Mouse (Mus musculus): ENCODE results near the gene Mical1.

DNA sequence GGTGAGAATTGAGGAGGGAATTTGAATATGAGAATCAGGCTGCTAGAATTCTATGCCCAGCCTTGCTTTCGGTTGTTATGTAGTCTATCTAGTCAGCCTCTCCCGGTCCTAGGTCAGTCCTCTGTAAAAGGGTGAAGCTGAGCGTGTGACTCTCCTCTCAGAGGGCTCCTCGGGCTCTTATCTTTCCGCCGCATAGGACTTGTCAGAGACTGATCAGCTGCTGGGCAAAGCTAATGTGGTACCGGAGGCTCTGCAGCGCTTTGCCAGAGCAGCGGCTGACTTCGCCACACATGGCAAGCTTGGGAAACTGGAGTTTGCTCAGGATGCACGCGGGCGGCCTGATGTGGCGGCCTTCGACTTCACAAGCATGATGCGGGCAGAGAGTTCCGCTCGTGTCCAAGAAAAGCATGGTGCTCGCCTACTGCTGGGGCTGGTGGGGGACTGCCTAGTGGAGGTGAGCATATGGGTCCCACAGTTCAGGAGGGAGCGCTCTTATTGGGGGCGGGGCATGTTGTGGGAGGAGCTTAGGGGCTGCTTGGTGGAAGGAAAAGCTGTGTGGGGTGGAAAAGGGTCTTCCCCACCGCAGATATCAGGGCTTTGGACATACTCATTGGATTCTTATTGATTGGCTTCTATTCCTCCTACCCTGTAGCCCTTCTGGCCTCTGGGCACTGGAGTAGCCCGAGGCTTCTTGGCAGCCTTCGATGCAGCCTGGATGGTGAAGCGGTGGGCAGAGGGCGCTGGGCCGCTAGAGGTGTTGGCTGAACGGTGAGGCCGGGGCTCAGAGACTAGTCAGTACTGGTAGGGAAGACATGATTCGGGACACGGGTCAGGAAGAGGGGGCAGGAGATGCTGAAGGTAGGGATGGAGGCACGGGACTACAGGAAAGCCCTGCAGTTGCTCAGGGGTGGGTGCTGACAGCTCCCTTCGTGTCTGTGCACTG, 5.1 kb downstream of the Mical1 start:
- TF ChIP-seq CTCF (IDR thresholded peaks at IDR 0.05; ENCODE audit: control insufficient read depth, insufficient read depth, insufficient replicate concordance, low read depth, low read length) (no peak), POLR2A (IDR thresholded peaks at IDR 0.05; ENCODE audit: control insufficient read depth, low read depth, low read length) (no peak)

All from testis, adult 2 months (tissue).